Mouse (Mus musculus): ENCODE results near the gene Slc39a9.

DNA sequence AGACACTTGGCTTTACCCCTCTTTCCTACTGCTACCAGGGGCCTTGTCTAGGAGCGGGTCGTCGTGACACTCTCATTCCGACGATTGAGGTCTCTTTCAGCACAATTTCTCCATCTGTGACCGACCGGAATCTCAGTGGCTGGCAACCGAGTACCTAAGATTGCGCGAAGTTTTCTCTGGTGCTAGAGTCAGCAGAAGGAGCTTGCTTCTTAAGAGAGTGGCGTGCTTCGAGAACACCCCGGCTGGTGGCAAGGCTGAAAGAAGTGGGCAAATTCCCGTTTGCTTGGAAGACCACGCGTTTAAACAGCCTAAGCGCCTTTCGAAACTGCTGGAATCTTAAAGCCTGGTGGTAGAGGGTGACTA lies 804 bp downstream of the Slc39a9 start:
- TF ChIP-seq CTCF (IDR thresholded peaks at IDR 0.05; ENCODE audit: control insufficient read depth, insufficient read depth, insufficient replicate concordance, low read depth, low read length) (no peak), POLR2A (IDR thresholded peaks at IDR 0.05; ENCODE audit: control insufficient read depth, low read depth, low read length) (no peak)

Measured in testis, adult 2 months (tissue).